Mouse (Mus musculus): ENCODE data around the gene Olfr1404. TPM values are rescaled to one million over a fixed set of nuclear protein-coding genes. Genes with fewer than 3 reads are reported as not detected.

Olfr1404 gene
- polyA plus RNA-seq, 1 experiment from 2014 or later: not detected

Other genes with a start within 250 kb of the Olfr1404 start
- gene Olfr1408, start 75.0 kb upstream of the Olfr1404 start, polyA plus RNA-seq (2016; fragmentation: Nextera tagmentation; extraction: Ambion mirVana): not detected in 2 replicates
- gene Olfr1406, start 21.8 kb upstream of the Olfr1404 start, polyA plus RNA-seq (2016; fragmentation: Nextera tagmentation; extraction: Ambion mirVana): not detected in 2 replicates
- gene Olfr218, start 14.6 kb upstream of the Olfr1404 start, polyA plus RNA-seq (2016; fragmentation: Nextera tagmentation; extraction: Ambion mirVana): not detected in 2 replicates
- 0.17 TPM in 1 of 2 replicates, not detected in the other for gene Fcer1a, start 14.8 kb downstream of the Olfr1404 start, polyA plus RNA-seq (2016; fragmentation: Nextera tagmentation; extraction: Ambion mirVana)
- gene Olfr418, start 53.6 kb downstream of the Olfr1404 start, polyA plus RNA-seq (2016; fragmentation: Nextera tagmentation; extraction: Ambion mirVana): not detected in 2 replicates
- not detected in 2 replicates for gene Mptx2, start 65.4 kb downstream of the Olfr1404 start, polyA plus RNA-seq (2016; fragmentation: Nextera tagmentation; extraction: Ambion mirVana)
- gene Ackr1, start 121.4 kb downstream of the Olfr1404 start, polyA plus RNA-seq (2016; fragmentation: Nextera tagmentation; extraction: Ambion mirVana): 54.2 and 56.5 TPM in 2 replicates
- gene Aim2, start 138.5 kb downstream of the Olfr1404 start, polyA plus RNA-seq (2016; fragmentation: Nextera tagmentation; extraction: Ambion mirVana): 2.8 and 4.0 TPM in 2 replicates
- gene Cadm3, start 155.3 kb downstream of the Olfr1404 start, polyA plus RNA-seq (2016; fragmentation: Nextera tagmentation; extraction: Ambion mirVana): 1.1 and 1.3 TPM in 2 replicates

Measured in liver, embryonic 12.5 days (tissue).